Mouse (Mus musculus) C2C12 (cell line): Measurements from ENCODE around the gene Phactr2.

Source experiments
- CEBPB ChIP-seq: IDR thresholded peaks from one replicate; pipeline ENCODE4 v1.6.1; 2011; ENCODE audit warnings: low read depth, mild to moderate bottlenecking, control low read depth, moderate library complexity
- CTCF ChIP-seq: IDR thresholded peaks from one replicate; pipeline ENCODE4 v1.5.1; 2011; ENCODE audit not compliant: control insufficient read depth, insufficient read depth, insufficient read length
- FOSL1 ChIP-seq: IDR thresholded peaks from one replicate; pipeline ENCODE4 v1.8.0; 2011; ENCODE audit warnings: mild to moderate bottlenecking, low read length; ENCODE audit not compliant: poor library complexity, insufficient read depth, severe bottlenecking
- MAX ChIP-seq: IDR thresholded peaks from one replicate; pipeline ENCODE4 v1.6.1; 2011; ENCODE audit warnings: mild to moderate bottlenecking, control low read depth
- MYOD1 ChIP-seq: IDR thresholded peaks from one replicate; pipeline ENCODE4 v1.6.1; 2011; ENCODE audit warnings: low read depth; ENCODE audit not compliant: control insufficient read depth, insufficient read length
- USF1 ChIP-seq: IDR thresholded peaks from one replicate; pipeline ENCODE4 v1.6.1; 2011; ENCODE audit warnings: low read depth, mild to moderate bottlenecking, control low read depth, moderate library complexity

DNA sequence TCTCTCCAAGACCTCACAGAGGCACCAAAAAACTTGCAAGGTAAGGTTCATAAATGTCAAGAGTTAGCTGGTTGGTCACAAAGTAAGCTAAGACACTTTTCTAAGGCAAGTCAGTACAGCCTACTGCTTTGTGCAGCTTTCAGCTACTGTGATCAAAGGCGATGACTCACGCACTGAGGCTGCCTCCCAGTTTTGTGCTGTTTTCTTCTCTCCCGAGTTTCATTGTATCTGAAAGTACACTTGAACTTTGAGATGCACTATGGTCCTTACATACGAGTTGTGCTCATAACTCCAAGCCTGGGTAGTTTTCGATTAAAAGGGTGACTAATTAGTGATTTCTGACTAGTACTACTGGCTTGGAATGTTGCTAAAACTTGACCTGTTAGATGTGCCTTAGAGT, 7.3 kb downstream of the Phactr2 start:
- no peak for TF ChIP-seq MAX
- no peak for TF ChIP-seq FOSL1
- TF ChIP-seq USF1, result no peak
- TF ChIP-seq CTCF, result no peak
- TF ChIP-seq CEBPB, result no peak
- no peak for TF ChIP-seq MYOD1
